ENCODE assay signal across 16 mouse cellular contexts in the genomic region with DNA sequence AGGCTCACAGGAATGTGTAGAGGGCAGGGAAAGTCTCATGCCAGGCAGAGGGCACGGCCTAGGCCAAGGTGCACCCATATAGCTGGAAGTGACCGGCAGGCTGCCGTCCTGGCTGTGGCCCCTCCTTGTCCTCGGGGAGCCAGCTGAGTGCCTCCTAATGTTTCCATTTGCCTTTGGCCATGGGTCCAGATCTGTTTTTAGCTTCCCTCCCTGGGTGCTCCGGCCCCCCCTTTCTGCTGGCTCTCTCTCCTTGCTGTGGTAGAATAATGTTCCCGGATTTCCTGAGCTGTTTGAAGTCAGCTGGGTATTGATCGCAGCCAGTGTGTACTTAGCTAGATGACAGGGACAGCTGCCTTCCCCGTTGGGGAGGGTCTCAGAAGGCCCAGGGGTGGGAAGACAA. TPM values are rescaled to one million over a fixed set of nuclear protein-coding genes. Genes with fewer than 3 reads are reported as not detected.
DNase-seq lines count a peak whose midpoint lies in the region; ATAC-seq and TF ChIP-seq lines count a peak whose summit lies in the region.
"Had no signal": no experiment of that assay in that cellular context is flagged by ENCODE, and none has a peak within 500 bp of the region (broad histone marks: within the 10 kb centered on the region; RNA-seq: fewer than 3 reads in every experiment).

No protein-coding gene starts in this region.

- H3K27me3 ChIP-seq in heart, adult 2 months (ENCODE audit: control insufficient read depth, insufficient read depth, low read length): no peaks in the 10 kb centered on the region
- no peaks in the 10 kb centered on the region for H3K27me3 ChIP-seq in heart, embryonic 12.5 days (replicated peaks)
- no peaks in the 10 kb centered on the region for H3K27me3 ChIP-seq in midbrain, embryonic 13.5 days
- H3K27me3 ChIP-seq: hindbrain, embryonic 12.5 days; Patski had no signal

- H3K4me3 ChIP-seq in heart, adult 2 months: no peak overlapping the region
- H3K4me3 ChIP-seq in heart, embryonic 12.5 days: no peak overlapping the region
- H3K4me3 ChIP-seq in brown adipose tissue, adult 24 weeks (ENCODE audit: insufficient read depth, low read depth, low read length): no peak overlapping the region
- no peak overlapping the region for H3K4me3 ChIP-seq in lung, adult 2 months (replicated peaks; ENCODE audit: extremely low read depth, low read depth, low read length)
- H3K4me3 ChIP-seq in midbrain, embryonic 13.5 days (replicated peaks): no peak overlapping the region
- H3K4me3 ChIP-seq: hindbrain, embryonic 12.5 days had no signal

- no peak overlapping the region for H3K4me2 ChIP-seq in heart, embryonic 12.5 days
- no peak overlapping the region for H3K4me2 ChIP-seq in midbrain, embryonic 13.5 days (replicated peaks)
- H3K4me2 ChIP-seq: hindbrain, embryonic 12.5 days had no signal

- H3K9me3 ChIP-seq in heart, embryonic 12.5 days (replicated peaks): peaks cover 4% of the 10 kb centered on the region; the same call in 1 of the 2 replicates
- H3K9me3 ChIP-seq in midbrain, embryonic 13.5 days: no peaks in the 10 kb centered on the region

- ATAC-seq in heart, embryonic 12.5 days (ENCODE audit: insufficient number of reproducible peaks, low FRiP score): no peak
- ATAC-seq in granulocyte monocyte progenitor cell, adult 5-6 weeks (replicated peaks; ENCODE audit: poor library complexity, severe bottlenecking): no peak
- ATAC-seq in midbrain, embryonic 13.5 days: no peak
- ATAC-seq: CD4-positive, CD25-positive, alpha-beta regulatory T cell, adult 4 months; Patski had no signal

- H3K79me2 ChIP-seq in heart, adult 2 months (replicated peaks; ENCODE audit: control insufficient read depth, insufficient read depth, low read length): no peaks in the 10 kb centered on the region

- intact Hi-C loops in heart, adult 2 months (cut with DNase I): loop anchor here (1.0 kb wide), 2 partner anchors 27 to 33 kb away; a partner anchor contains a TSS
- intact Hi-C loops in gastrocnemius, postnatal 14 days (cut with DNase I; ENCODE audit: low total_unique reads): no loop called here

- TF ChIP-seq CTCF in heart, adult 2 months (IDR thresholded peaks at IDR 0.05): 0 out of 2 replicates have a peak, but pooled peaks have one; percentile 7
- no peak for TF ChIP-seq CTCF in lung, adult 2 months (IDR thresholded peaks at IDR 0.05; ENCODE audit: insufficient read depth, low read length)

- peak; percentile 36; the same call in 1 of the 2 replicates for TF ChIP-seq POLR2A in heart, adult 2 months (IDR thresholded peaks at IDR 0.05; ENCODE audit: insufficient read depth, low read depth, low read length)
- no peak for TF ChIP-seq POLR2A in lung, adult 2 months (IDR thresholded peaks at IDR 0.05; ENCODE audit: borderline replicate concordance, extremely low read depth, low read depth, low read length)

- 12% methylated on average over 8 of the region's 8 CpGs for WGBS in heart, adult 2 months
- WGBS in heart, embryonic 12.5 days: 69% methylated on average over 8 of the region's 8 CpGs
- WGBS in lung, adult 2 months: 45% methylated on average over 8 of the region's 8 CpGs
- 78% methylated on average over 8 of the region's 8 CpGs for WGBS in midbrain, embryonic 13.5 days

- no peak; the same call in none of the 2 replicates for TF ChIP-seq EP300 in heart, adult 2 months (IDR thresholded peaks at IDR 0.05; ENCODE audit: insufficient read depth, low read depth, low read length)

- peak overlapping the region; percentile 37; the same call in 1 of the 2 replicates for H3K9ac ChIP-seq in heart, adult 2 months (ENCODE audit: low read depth, low read length)
- no peak overlapping the region for H3K9ac ChIP-seq in heart, embryonic 12.5 days
- H3K9ac ChIP-seq in midbrain, embryonic 13.5 days (replicated peaks): no peak overlapping the region
- H3K9ac ChIP-seq: hindbrain, embryonic 12.5 days had no signal

- peak; percentile 79 to 85 for DNase-seq in heart, adult 2 months
- peak; percentile 80 for DNase-seq in gastrocnemius, postnatal 14 days
- peak; percentile 42 for DNase-seq in lung, adult 2 months
- DNase-seq in cerebellum, adult 9-10 months: no peak
- DNase-seq: cerebellum, postnatal 14 days; thymus, postnatal 4 days had no signal

- peak overlapping the region; percentile 91 for H3K27ac ChIP-seq in heart, adult 2 months
- no peak overlapping the region for H3K27ac ChIP-seq in heart, embryonic 12.5 days (ENCODE audit: poor library complexity, severe bottlenecking)
- H3K27ac ChIP-seq in brown adipose tissue, adult 24 weeks (replicated peaks; ENCODE audit: low read depth, low read length): peak overlapping the region; percentile 81
- no peak overlapping the region for H3K27ac ChIP-seq in midbrain, embryonic 13.5 days
- H3K27ac ChIP-seq: hindbrain, embryonic 12.5 days had no signal

- H3K36me3 ChIP-seq in heart, adult 2 months (ENCODE audit: control insufficient read depth, insufficient read depth, low read length): no peaks in the 10 kb centered on the region; the same call in 1 of the 2 replicates
- no peaks in the 10 kb centered on the region for H3K36me3 ChIP-seq in heart, embryonic 12.5 days
- no peaks in the 10 kb centered on the region for H3K36me3 ChIP-seq in midbrain, embryonic 13.5 days
- H3K36me3 ChIP-seq: hindbrain, embryonic 12.5 days had no signal

- peaks cover 8% of the 10 kb centered on the region for H3K4me1 ChIP-seq in heart, adult 2 months (ENCODE audit: control insufficient read depth, insufficient read depth, low read length)
- H3K4me1 ChIP-seq in heart, embryonic 12.5 days (replicated peaks): no peaks in the 10 kb centered on the region
- peaks cover 5% of the 10 kb centered on the region; the same call in 1 of the 2 replicates for H3K4me1 ChIP-seq in brown adipose tissue, adult 24 weeks (ENCODE audit: control insufficient read depth, insufficient read depth, insufficient read length, low read length)
- peaks cover 4% of the 10 kb centered on the region for H3K4me1 ChIP-seq in lung, adult 2 months (ENCODE audit: control insufficient read depth, insufficient read depth, low read length)
- no peaks in the 10 kb centered on the region for H3K4me1 ChIP-seq in midbrain, embryonic 13.5 days (replicated peaks)

RNA-seq across cellular contexts. Expression of a gene that starts 12.8 kb away (rescaled TPM):
- total RNA-seq in heart, adult 2 months (2021): 100 to 1,000 TPM; 190 to 214 TPM
- 240 and 262 TPM in 2 replicates for polyA plus RNA-seq in heart, adult 2 months (2012; rRNA removed)
- 232 and 245 TPM in 2 replicates for polyA plus RNA-seq in heart, embryonic 12.5 days (2016; fragmentation: Nextera tagmentation; extraction: Ambion mirVana)
- 7.6 and 20.8 TPM in 2 replicates for polyA plus RNA-seq in brown adipose tissue, adult 24 weeks (2012; ENCODE audit: insufficient read depth, insufficient read length, missing spikeins)
- 10 to 100 TPM; 48.5 to 51.9 TPM for total RNA-seq in gastrocnemius, postnatal 14 days (2021)
- polyA plus RNA-seq in lung, adult 2 months (2012; rRNA removed): 769 and 829 TPM in 2 replicates
- not detected in 2 replicates for total RNA-seq in granulocyte monocyte progenitor cell, adult 5-6 weeks (2014; fragmentation: Nextera tagmentation)
- total RNA-seq in granulocyte monocyte progenitor cell, adult 5-6 weeks (2017): not detected in 2 replicates
- 5.2 and 6.4 TPM in 2 replicates for polyA plus RNA-seq in midbrain, embryonic 13.5 days (2015; fragmentation: Nextera tagmentation; extraction: Ambion mirVana)
- total RNA-seq: megakaryocyte-erythroid progenitor cell, adult 5-6 weeks had no signal

RNA-seq across cellular contexts. Expression of a gene that starts 13.0 kb away (rescaled TPM):
- total RNA-seq in heart, adult 2 months (2021): under 1 TPM; 0.63 to 0.77 TPM
- polyA plus RNA-seq in heart, adult 2 months (2012; rRNA removed): 0.41 and 1.2 TPM in 2 replicates
- polyA plus RNA-seq in heart, embryonic 12.5 days (2016; fragmentation: Nextera tagmentation; extraction: Ambion mirVana): 0.27 TPM in 1 of 2 replicates, not detected in the other
- 1.6 TPM in 1 of 2 replicates, not detected in the other for polyA plus RNA-seq in brown adipose tissue, adult 24 weeks (2012; ENCODE audit: insufficient read depth, insufficient read length, missing spikeins)
- not detected for total RNA-seq in gastrocnemius, postnatal 14 days (2021)
- 16.1 and 21.9 TPM in 2 replicates for polyA plus RNA-seq in lung, adult 2 months (2012; rRNA removed)
- total RNA-seq in granulocyte monocyte progenitor cell, adult 5-6 weeks (2014; fragmentation: Nextera tagmentation): not detected in 2 replicates
- not detected in 2 replicates for total RNA-seq in granulocyte monocyte progenitor cell, adult 5-6 weeks (2017)
- 0.32 TPM in 1 of 2 replicates, not detected in the other for polyA plus RNA-seq in midbrain, embryonic 13.5 days (2015; fragmentation: Nextera tagmentation; extraction: Ambion mirVana)
- total RNA-seq: layer of hippocampus, adult 18-20 months; left cerebral cortex, postnatal 36 days; megakaryocyte-erythroid progenitor cell, adult 5-6 weeks had no signal
- polyA plus RNA-seq: CD4-positive, CD25-positive, alpha-beta regulatory T cell, adult 4 months had no signal

RNA-seq across cellular contexts. Expression of a gene that starts 33.3 kb away (rescaled TPM):
- 10 to 100 TPM; 30.2 to 41.4 TPM for total RNA-seq in heart, adult 2 months (2021)
- 29.4 and 30.7 TPM in 2 replicates for polyA plus RNA-seq in heart, adult 2 months (2012; rRNA removed)
- polyA plus RNA-seq in heart, embryonic 12.5 days (2016; fragmentation: Nextera tagmentation; extraction: Ambion mirVana): 99.1 and 101 TPM in 2 replicates
- 36.0 and 38.3 TPM in 2 replicates for polyA plus RNA-seq in brown adipose tissue, adult 24 weeks (2012; ENCODE audit: insufficient read depth, insufficient read length, missing spikeins)
- 10 to 100 TPM in 1 of 2 experiments, 1 to 10 TPM in 1; 9.8 to 12.9 TPM for total RNA-seq in gastrocnemius, postnatal 14 days (2021)
- 70.9 and 74.7 TPM in 2 replicates for polyA plus RNA-seq in lung, adult 2 months (2012; rRNA removed)
- 1.7 and 2.0 TPM in 2 replicates for total RNA-seq in granulocyte monocyte progenitor cell, adult 5-6 weeks (2014; fragmentation: Nextera tagmentation)
- total RNA-seq in granulocyte monocyte progenitor cell, adult 5-6 weeks (2017): 1.6 and 1.8 TPM in 2 replicates
- polyA plus RNA-seq in midbrain, embryonic 13.5 days (2015; fragmentation: Nextera tagmentation; extraction: Ambion mirVana): 40.6 and 48.0 TPM in 2 replicates

RNA-seq across cellular contexts. Expression of a gene that starts 38.9 kb away (rescaled TPM):
- total RNA-seq in heart, adult 2 months (2021): 1 to 10 TPM; 3.5 to 6.1 TPM
- polyA plus RNA-seq in heart, adult 2 months (2012; rRNA removed): 11.9 and 14.0 TPM in 2 replicates
- polyA plus RNA-seq in heart, embryonic 12.5 days (2016; fragmentation: Nextera tagmentation; extraction: Ambion mirVana): 1.4 and 1.7 TPM in 2 replicates
- polyA plus RNA-seq in brown adipose tissue, adult 24 weeks (2012; ENCODE audit: insufficient read depth, insufficient read length, missing spikeins): 14.7 and 24.3 TPM in 2 replicates
- total RNA-seq in gastrocnemius, postnatal 14 days (2021): 1 to 10 TPM; 3.2 to 4.1 TPM
- polyA plus RNA-seq in lung, adult 2 months (2012; rRNA removed): 38.7 and 71.2 TPM in 2 replicates
- 7.5 and 8.5 TPM in 2 replicates for total RNA-seq in granulocyte monocyte progenitor cell, adult 5-6 weeks (2014; fragmentation: Nextera tagmentation)
- 0.57 and 1.0 TPM in 2 replicates for total RNA-seq in granulocyte monocyte progenitor cell, adult 5-6 weeks (2017)
- 0.27 and 0.88 TPM in 2 replicates for polyA plus RNA-seq in midbrain, embryonic 13.5 days (2015; fragmentation: Nextera tagmentation; extraction: Ambion mirVana)
- total RNA-seq: megakaryocyte-erythroid progenitor cell, adult 5-6 weeks had no signal

Comparison
In these comparisons a context has a peak if more than half of its experiments do, and no peak if none do; other contexts are left out.
1. H3K27ac ChIP-seq: peak in heart, adult 2 months (single experiment) and brown adipose tissue, adult 24 weeks (single experiment); none in heart, embryonic 12.5 days (single experiment) and midbrain, embryonic 13.5 days (single experiment).
2. RNA of a gene that starts 12.8 kb away (polyA plus RNA-seq): 769 to 829 TPM in lung, adult 2 months, 240 to 262 TPM in heart, adult 2 months and 232 to 245 TPM in heart, embryonic 12.5 days; 7.6 to 20.8 TPM in brown adipose tissue, adult 24 weeks and 5.2 to 6.4 TPM in midbrain, embryonic 13.5 days; every median in the first group is over 10 times any median in the second.